Mouse (Mus musculus) urinary bladder, adult 18-20 months (tissue): ENCODE data around the gene Slc35e3.

ENCODE experiments used
- DNase-seq, 2 experiments: peaks; one replicate each; pipeline ENCODE4 v3.0.0; 2022; ENCODE audit warnings: low spot score in 2 of 2, mixed read lengths in 2 of 2

The Slc35e3 gene

GRCm38 (mm10) chr10:117746297-117746883 is at the start of gene Slc35e3:
TSS of gene Slc35e3 (minus strand) at chr10:117746365.
- peak; percentile 96 to 98 for DNase-seq

DNA sequence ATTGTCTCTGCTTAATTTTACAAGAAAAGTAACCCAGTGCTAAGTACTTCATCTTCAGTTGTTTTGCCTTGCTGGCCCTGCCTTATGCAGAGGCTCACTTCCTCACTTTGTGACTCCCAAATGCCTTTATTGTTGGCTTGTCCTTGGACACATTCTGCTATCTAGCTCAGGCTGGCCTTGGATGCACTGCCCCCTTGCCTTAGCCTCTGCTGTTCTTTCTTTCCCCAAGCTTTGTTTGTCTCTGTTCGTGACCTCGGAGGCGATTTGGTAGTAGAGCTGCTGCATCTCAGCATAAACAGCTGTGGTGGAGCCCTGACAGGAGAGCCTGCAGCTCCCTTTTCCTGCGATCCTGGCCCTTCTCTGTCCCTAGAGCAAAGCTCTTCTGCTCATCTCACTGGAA is 49.0 kb upstream of the Slc35e3 start:
- DNase-seq, result no peak

DNA sequence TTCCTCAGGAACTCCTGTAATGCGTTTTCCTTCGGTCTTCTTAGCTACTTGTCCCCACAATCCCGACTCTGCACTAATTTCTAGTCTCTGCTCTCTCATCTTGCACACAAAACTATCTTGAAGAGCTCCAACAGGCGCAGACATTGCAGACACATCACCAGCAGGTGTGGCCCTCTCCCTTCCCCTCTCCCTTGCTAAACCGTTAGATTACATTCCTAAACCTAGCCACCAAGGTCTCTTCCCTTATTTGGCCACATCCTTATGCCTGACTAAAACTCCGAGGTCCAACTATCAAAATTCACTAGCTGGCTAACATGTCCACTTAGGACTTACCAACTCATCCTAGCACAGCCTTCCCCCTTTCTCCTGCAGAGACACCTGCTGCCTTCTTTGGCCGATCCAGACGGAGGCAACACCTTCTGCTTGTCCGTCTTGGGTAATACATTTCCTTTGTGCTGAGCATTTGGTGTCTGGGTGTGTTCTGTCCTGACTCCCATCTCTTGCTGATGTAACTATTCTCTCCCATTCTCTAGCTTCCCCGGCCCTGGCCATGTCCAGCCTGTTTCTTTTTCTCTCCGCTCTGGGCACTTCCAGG is 47.4 kb upstream of the Slc35e3 start:
- DNase-seq, result no peak

GRCm38 (mm10) chr10:117792141-117793091 is 46.3 kb upstream of the Slc35e3 start, which contains the start of gene Nup107:
TSS of gene Nup107 (minus strand) at chr10:117792705.
- peak; percentile 100 for DNase-seq

GRCm38 (mm10) chr10:117791171-117791470 is 45.0 kb upstream of the Slc35e3 start:
- DNase-seq, result no peak

DNA sequence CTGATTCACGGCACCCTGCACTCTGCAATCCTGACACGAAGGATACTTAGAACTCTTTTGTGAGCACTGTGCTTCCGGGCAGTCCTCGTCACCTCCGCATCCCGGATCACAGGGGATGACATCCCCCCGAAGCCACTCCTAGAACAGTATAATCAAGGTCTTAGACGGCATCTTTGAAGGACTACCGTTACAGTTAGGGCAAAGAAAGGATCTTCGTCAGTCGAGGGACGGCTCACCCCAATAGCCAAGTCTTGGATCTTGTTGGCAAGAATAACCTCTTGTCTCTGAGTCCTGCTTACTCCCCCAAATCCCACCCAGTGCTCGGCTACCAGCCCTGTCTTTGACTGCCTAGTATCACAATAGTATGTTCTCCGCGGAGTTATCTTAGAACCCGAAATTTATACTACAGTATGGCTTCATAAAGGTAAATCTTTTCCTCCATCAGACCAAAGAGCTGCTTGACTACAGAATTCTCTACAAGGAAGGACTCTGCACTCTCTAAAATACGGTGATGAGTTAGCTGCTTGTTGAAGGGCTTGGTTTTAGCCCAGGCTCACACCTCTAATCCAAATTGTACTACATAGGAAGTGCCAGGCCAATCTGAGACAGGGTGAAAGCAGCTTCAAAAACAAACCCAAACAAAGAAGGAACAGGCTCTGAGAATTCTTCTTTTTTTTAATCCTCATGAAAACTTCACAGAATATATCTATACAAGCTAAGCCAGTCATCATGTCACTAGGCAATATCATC is 44.4 kb upstream of the Slc35e3 start:
- DNase-seq, result no peak

DNA sequence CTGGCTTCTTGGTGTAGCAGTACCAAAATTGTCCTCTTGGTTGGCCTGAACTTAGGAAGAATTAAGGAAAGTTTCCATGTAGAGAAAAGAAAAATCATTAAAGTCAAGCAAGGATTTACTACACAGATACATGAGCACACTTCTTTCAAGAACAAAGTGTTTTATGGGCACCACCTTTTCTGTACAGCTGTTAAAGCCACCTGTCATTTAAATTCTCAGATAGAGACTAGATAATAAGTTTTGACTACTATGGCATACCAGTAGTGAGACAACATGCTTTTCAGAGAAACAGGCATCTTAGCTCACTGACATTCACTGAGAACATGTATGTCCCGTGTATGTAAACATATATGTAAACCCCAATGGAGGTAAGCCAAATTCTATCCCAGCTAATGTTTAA is 43.8 kb upstream of the Slc35e3 start:
- no peak for DNase-seq

- no peak for DNase-seq
Measured at GRCm38 (mm10) chr10:117784646-117785045, 38.5 kb upstream of the Slc35e3 start.

DNA sequence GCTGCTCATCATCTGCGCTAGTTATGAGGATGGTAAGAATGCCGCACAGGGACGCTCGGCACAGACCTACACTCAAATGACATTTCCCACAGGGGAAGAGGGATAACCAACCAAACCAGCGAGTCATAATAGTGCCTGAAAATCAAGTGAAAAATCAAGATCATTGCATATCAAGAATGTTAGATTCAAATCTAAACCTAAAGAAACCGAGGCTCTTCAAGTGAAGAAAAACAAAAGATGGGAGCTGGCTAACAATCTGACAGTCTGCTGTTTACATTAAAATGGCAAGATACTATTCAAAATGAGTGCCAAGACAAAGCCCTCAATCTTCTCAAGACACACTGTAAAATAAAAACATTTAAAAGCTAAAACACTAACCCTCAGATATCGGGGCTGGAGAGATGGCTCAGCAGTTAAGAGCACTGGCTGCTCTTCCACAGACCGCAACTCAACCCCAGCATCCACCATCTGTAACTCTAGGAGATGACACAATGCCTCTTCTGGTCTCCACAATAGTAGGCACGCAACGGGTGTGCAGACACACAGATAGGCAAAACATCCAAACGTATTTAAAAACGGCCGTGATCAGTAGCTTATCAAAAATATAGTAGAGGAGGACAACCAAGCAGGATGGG is 37.7 kb upstream of the Slc35e3 start:
- DNase-seq, result no peak

- DNase-seq, result no peak
Measured at GRCm38 (mm10) chr10:117782491-117783260, 36.5 kb upstream of the Slc35e3 start.

DNA sequence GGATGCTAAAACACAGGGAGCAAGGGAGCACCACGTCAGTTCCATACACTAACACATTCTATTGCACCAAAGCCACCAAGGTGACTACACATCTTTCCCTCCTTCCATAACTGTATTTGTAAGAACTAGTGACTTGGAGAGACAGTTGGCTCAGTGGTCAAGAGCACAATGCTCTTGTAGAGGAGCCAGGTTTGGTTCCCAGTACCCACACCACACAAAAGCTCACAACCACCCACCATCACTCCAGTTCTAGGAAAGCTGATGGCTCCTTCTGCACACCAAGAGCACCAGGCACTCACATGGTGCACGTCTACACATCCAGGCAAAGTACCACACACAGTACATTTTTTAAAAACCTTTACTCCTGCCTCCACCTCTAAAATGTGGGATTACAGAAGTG is 35.9 kb upstream of the Slc35e3 start:
- DNase-seq, result no peak

- no peak for DNase-seq
Measured at GRCm38 (mm10) chr10:117781021-117781725, 35.0 kb upstream of the Slc35e3 start.

DNA sequence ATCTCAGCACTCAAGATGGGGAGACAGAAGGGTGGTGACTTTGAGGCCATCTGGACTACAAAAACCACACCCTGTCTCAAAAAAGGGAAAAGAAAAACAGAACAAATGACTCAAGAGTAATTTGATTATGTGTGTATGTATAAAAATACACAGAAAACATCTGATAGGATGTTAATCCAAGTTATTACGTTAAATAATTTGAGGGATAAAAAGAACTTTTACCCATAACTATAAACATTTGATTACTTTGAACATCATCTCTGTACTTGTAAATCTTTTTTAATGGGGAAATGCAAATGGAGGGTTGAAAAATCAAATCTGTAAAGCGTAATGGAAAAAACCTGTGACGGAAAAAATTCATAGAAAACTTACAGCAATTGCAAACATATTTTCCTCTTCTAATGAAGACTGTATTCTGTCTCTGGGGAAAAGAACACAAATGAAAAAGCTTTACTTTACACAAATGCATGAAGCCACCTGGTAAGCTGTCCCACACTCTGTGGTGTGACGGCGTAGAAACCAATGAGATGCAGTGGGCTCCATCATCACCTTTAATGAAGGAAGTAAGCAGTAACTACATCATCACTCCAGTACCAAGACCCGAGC is 34.2 kb upstream of the Slc35e3 start:
- DNase-seq, result no peak

GRCm38 (mm10) chr10:117779581-117780305 is 33.6 kb upstream of the Slc35e3 start:
- no peak for DNase-seq

- DNase-seq, result no peak
Measured at GRCm38 (mm10) chr10:117778951-117779350, 32.8 kb upstream of the Slc35e3 start.

GRCm38 (mm10) chr10:117778328-117778910 is 32.3 kb upstream of the Slc35e3 start:
- DNase-seq, result no peak

DNA sequence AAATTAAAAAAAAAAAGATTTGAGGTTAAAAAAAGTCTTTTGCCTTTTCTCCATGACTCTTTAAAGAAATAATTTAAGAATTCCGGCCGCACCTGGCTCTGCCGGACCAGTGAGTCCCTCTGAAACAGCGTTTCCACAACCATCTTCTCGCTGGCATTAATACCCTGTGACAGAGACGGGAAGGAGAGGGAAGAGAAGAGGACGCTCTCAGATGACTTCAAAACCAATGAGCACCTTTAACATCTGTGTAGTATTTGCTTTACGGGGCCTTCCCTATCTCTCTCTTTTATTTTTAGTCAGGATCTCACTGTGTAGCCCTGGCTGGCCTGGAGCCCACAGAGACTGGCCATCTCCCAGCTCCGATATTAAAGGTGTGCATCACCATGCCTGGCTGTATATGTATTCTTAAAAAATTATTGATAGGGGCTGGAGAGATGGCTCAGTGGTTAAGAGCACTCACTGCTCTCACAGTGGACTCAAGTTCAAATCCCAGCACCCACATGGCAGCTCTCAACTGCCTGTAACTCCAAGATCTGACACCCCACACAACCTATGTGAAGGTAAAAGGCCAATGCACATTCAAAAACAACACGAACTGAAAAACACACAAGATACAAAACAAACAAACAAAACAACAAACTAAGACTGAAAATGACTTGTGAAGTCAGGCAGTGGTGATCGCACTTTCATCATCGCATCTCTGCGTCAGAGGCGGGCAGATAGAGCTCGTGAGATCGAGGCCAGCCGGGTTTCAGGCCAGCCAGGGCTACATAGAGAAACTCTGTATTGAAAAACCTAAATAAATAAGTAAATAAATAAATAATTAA is 31.5 kb upstream of the Slc35e3 start:
- no peak for DNase-seq

DNA sequence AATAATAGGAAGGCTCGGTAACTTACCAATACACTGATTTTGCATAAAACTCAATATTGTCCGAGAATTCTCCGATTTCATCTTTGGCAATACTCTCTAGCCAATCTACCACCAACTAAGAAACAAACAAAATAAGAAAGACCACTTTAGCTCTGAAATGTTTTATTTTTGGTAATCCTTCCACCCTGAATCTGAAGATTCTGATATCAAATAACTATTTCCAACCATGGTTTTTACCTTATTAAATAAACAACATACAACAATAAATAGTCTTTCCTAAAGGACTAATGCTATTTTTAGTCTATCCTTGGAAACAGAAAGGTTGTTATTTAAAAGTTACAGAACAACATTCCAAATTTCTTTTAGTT is 30.9 kb upstream of the Slc35e3 start:
- DNase-seq, result no peak
